Mouse (Mus musculus) intestine, embryonic 14.5 days (tissue): ENCODE results near the gene Cytip. TPM values are rescaled to one million over a fixed set of nuclear protein-coding genes. Genes with fewer than 3 reads are reported as not detected.

Experiments used
- ATAC-seq: fragments of 200-750 bp; cut with Nextera tagmentation; replicated peaks from 2 replicates; pipeline ENCODE4 v1.8.0; 2017; ENCODE audit warnings: low read depth, moderate number of reproducible peaks, moderate TSS enrichment, moderate library complexity; ENCODE audit not compliant: low FRiP score, low TSS enrichment
- DNase-seq: peaks from one replicate; pipeline ENCODE4 v3.0.0-alpha.2; 2018; ENCODE audit warnings: low spot score
- H3K27ac ChIP-seq: fragments of 300-500 bp; sonication (generic); 2 replicates; pipeline ENCODE4 v1.5.1; 2014; ENCODE audit warnings: low read depth, mild to moderate bottlenecking, control low read depth
- H3K27me3 ChIP-seq: fragments of 300-500 bp; sonication (generic); replicated peaks from 2 replicates; pipeline ENCODE4 v1.6.1; 2014; ENCODE audit warnings: low read length, control low read depth; ENCODE audit not compliant: control insufficient read depth, insufficient read depth
- H3K36me3 ChIP-seq: fragments of 300-500 bp; sonication (generic); 2 replicates; pipeline ENCODE4 v1.6.1; 2014; ENCODE audit warnings: low read length, control low read depth; ENCODE audit not compliant: control insufficient read depth, insufficient read depth
- H3K4me1 ChIP-seq: fragments of 300-500 bp; sonication (generic); replicated peaks from 2 replicates; pipeline ENCODE4 v1.6.1; 2014; ENCODE audit warnings: low read length, control low read depth, mixed read lengths; ENCODE audit not compliant: control insufficient read depth, insufficient read depth
- H3K4me2 ChIP-seq: fragments of 300-500 bp; sonication (generic); 2 replicates; pipeline ENCODE4 v1.6.1; 2014; ENCODE audit warnings: low read length
- H3K4me3 ChIP-seq: fragments of 300-500 bp; sonication (generic); 2 replicates; pipeline ENCODE4 v1.5.1; 2014; ENCODE audit warnings: low read depth, low read length, control low read depth, mixed read lengths
- H3K9ac ChIP-seq: fragments of 300-500 bp; sonication (generic); 2 replicates; pipeline ENCODE4 v1.6.1; 2014; ENCODE audit warnings: mild to moderate bottlenecking, low read length
- H3K9me3 ChIP-seq: fragments of 300-500 bp; sonication (generic); 2 replicates; pipeline ENCODE4 v1.6.1; 2016; ENCODE audit warnings: low read length, control low read depth; ENCODE audit not compliant: control insufficient read depth
- WGBS: fragments of 180-500 bp; shearing (Covaris S2); extraction: QIAGEN DNeasy Blood & Tissue Kit; methylation state at CpG from one replicate; pipeline ENCODE4 v1.1.7; 2014; 5-methylcytosine and 5-hydroxymethylcytosine counted together
- polyA plus RNA-seq: library from polyadenylated mRNA; unstranded; fragments of >200 nt; fragmentation: Nextera tagmentation; extraction: Ambion mirVana; gene quantifications from 2 replicates; pipeline ENCODE4 v1.2.1, GENCODE M21; 2014

Cytip gene
- polyA plus RNA-seq, 1 experiment from 2014 or later, result 1.1 TPM

DNA sequence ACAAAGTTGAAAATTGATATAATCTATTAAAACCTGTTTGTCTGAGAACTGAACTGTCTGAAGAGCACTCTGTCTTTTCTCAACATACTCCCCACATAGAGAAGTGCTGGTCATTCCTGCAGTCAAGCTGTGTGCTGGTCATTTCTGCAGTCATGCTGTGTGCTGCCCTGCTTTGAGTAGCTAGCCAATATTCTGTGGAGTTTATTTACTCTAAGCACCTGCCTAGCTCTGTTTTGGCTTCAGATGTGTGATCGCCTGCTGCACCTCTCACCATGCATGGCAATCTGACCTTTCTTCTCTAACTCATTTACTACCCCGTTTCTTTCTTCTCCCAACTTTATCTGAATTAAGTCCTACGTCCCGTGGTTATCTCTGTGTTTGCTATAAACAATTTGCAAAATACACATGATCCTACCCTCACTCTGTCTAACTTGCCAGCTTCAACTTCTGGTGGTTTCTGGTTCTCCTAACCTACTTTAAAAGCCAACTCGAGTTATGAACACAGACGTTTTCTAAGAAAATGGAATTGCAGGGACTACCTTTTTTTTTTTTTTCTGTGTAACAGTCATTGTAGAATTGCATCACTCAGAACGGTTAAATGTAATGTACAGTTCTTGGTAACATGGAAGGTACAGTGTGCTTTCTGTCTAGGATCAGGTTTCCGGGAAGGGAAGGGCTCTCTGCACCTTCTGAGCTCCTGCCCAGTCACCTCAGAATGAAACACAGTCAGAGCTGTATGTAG, 7.9 kb downstream of the Cytip start:
- 66% methylated on average over 8 of the region's 8 CpGs for WGBS
- no peaks in the 10 kb centered on the region for H3K36me3 ChIP-seq
- DNase-seq, result no peak
- no peak overlapping the region for H3K4me2 ChIP-seq
- no peak overlapping the region for H3K9ac ChIP-seq
- H3K4me3 ChIP-seq, result no peak overlapping the region
- ATAC-seq, result no peak
- H3K9me3 ChIP-seq, result no peaks in the 10 kb centered on the region
- H3K27ac ChIP-seq, result no peak overlapping the region
- no peaks in the 10 kb centered on the region for H3K27me3 ChIP-seq
- H3K4me1 ChIP-seq, result no peaks in the 10 kb centered on the region

DNA sequence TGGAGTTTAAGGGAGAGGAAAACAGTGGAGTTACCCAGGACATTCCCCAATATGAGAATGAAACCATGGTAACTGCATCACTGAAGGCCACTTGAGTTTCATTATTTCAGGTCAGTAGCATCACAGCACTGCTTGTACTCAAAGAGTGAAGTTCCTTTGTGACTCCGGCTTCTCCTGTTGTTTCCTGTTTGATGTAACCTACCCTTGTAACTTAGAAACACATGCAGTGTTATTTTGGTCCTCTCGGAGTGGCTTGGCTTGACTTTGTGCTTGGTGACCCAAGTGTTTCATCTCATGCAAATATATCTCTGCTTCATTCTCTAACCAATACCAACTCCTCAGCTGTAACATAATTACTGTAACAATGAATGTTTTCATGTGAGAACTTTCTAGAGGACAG, 11.1 kb downstream of the Cytip start:
- WGBS, result 83% methylated on average over 2 of the region's 2 CpGs
- H3K9me3 ChIP-seq, result no peaks in the 10 kb centered on the region
- H3K9ac ChIP-seq, result no peak overlapping the region
- no peak overlapping the region for H3K4me3 ChIP-seq
- no peak overlapping the region for H3K27ac ChIP-seq
- no peak overlapping the region for H3K4me2 ChIP-seq
- no peaks in the 10 kb centered on the region for H3K4me1 ChIP-seq
- no peaks in the 10 kb centered on the region for H3K36me3 ChIP-seq
- DNase-seq, result no peak
- H3K27me3 ChIP-seq, result no peaks in the 10 kb centered on the region
- no peak for ATAC-seq

DNA sequence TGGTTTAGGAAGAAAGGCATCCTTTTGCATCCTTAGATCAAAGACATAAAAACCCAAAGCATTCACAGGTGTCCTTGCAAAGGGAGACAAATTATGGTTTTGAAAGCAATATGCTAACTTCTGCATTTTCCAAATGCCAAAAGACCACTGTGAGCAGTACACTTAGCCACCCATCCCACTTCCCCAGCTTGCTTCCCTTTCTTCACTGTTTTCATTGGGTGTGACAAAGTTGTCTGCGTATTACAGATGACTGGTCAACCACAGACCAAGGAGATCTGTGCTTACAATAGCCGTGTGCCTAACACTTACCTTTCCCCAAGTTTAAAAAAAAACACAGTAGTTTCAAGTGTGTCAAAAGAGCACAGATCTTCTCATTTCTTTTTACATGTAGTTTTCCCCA, 11.7 kb downstream of the Cytip start:
- Histone ChIP-seq H3K27ac (no peak overlapping the region), H3K4me3 (no peak overlapping the region), H3K9ac (no peak overlapping the region), H3K4me2 (no peak overlapping the region), H3K9me3 (no peaks in the 10 kb centered on the region), H3K4me1 (no peaks in the 10 kb centered on the region), H3K36me3 (no peaks in the 10 kb centered on the region), H3K27me3 (no peaks in the 10 kb centered on the region)
- 83% methylated on average over 2 of the region's 2 CpGs for WGBS
- ATAC-seq (no peak), DNase-seq (no peak)

DNA sequence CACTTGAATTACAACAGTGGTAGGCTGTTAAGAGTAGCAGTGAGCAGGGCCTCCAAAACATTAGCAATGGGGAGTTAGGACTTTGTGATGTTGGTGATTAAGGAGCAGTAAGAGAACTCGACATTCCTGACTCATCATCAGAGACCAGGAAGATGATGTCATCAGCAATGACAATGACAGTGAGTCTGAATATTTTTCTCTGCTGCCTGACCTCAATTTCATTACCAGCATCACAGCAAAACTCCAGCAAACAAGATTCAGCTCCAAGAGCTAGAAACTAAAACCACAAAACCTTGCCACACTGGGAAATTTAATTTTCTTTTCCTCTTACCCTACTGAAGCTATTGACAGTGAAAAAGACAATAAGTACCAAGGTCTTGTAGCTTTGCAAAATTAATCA, 14.6 kb downstream of the Cytip start:
- H3K4me2 ChIP-seq, result no peak overlapping the region
- H3K9me3 ChIP-seq, result no peaks in the 10 kb centered on the region
- H3K27ac ChIP-seq, result no peak overlapping the region
- DNase-seq (no peak), ATAC-seq (no peak)
- H3K4me1 ChIP-seq, result no peaks in the 10 kb centered on the region
- no peak overlapping the region for H3K9ac ChIP-seq
- no peak overlapping the region for H3K4me3 ChIP-seq
- H3K36me3 ChIP-seq, result no peaks in the 10 kb centered on the region
- WGBS, result 73% methylated on average over 1 of the region's 1 CpGs
- H3K27me3 ChIP-seq, result no peaks in the 10 kb centered on the region

DNA sequence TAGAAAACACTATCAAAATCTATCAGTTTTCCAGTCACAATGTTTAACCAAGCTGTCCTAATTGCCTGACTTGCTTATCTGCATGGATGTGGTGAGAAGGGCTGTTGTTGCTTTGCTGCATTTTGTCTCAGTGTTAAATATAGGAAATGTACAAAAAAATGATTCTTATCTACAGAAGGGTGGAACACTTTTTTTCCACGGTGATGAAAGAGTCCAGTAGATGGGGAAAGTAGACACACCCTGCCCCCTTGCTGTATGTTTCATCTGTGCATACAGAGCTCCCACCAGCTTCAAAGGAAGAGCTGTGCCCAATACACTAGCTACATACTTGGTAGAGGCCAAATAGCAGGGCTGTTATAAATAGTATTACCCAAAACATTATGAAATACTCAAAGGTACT, 16.3 kb downstream of the Cytip start:
- Histone ChIP-seq H3K4me1 (no peaks in the 10 kb centered on the region), H3K4me2 (no peak overlapping the region), H3K27me3 (no peaks in the 10 kb centered on the region), H3K4me3 (no peak overlapping the region), H3K36me3 (no peaks in the 10 kb centered on the region), H3K27ac (no peak overlapping the region), H3K9me3 (no peaks in the 10 kb centered on the region), H3K9ac (no peak overlapping the region)
- DNase-seq, result no peak
- WGBS, result 64% methylated on average over 1 of the region's 1 CpGs
- no peak for ATAC-seq

DNA sequence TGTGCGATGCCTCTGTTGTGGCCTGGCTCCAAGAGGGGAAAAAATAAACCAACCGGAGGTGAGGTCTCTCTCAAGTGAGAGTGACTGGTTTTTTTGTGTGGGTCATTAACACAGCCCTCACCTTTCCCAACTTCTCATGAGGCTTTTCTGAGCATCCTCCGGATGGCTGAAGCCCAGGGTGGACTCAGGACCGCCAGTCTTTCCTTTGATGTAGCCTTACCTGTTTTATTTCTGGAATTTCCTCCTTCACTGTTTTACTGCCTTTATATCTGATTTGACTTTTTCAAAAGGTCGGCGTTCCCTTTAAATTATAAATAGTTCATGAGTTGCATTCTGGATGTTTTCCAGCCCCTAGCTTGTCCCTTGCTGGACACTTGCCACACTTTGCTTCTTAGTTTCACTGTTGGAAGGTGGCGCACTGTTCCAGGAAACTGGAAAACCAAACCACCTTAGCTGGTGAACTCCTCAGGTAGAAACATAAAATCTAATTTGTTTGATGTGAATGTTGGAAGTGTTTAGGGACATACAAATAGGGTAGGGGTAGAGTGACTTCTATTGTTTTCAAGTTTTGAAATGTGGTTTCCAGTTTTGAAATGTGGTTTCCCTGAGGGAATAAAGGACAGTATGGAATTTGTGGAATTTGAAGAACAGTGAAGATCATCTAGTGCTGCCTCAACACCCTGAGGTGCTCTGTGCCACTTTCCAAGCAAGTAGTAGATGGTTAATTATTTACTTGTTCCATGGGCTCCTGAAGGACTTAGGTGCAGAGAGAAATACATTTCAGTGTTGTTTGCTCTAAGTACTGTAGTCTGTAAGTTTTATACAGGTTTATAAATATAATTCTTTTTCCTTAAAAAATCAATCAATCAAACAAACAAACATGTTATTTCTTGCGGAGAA, 19.7 kb downstream of the Cytip start:
- no peaks in the 10 kb centered on the region for H3K9me3 ChIP-seq
- no peak overlapping the region for H3K4me2 ChIP-seq
- WGBS, result 77% methylated on average over 8 of the region's 8 CpGs
- no peaks in the 10 kb centered on the region for H3K36me3 ChIP-seq
- no peaks in the 10 kb centered on the region for H3K4me1 ChIP-seq
- H3K4me3 ChIP-seq, result no peak overlapping the region
- DNase-seq (no peak), ATAC-seq (no peak)
- H3K9ac ChIP-seq, result no peak overlapping the region
- no peaks in the 10 kb centered on the region for H3K27me3 ChIP-seq
- H3K27ac ChIP-seq, result no peak overlapping the region

DNA sequence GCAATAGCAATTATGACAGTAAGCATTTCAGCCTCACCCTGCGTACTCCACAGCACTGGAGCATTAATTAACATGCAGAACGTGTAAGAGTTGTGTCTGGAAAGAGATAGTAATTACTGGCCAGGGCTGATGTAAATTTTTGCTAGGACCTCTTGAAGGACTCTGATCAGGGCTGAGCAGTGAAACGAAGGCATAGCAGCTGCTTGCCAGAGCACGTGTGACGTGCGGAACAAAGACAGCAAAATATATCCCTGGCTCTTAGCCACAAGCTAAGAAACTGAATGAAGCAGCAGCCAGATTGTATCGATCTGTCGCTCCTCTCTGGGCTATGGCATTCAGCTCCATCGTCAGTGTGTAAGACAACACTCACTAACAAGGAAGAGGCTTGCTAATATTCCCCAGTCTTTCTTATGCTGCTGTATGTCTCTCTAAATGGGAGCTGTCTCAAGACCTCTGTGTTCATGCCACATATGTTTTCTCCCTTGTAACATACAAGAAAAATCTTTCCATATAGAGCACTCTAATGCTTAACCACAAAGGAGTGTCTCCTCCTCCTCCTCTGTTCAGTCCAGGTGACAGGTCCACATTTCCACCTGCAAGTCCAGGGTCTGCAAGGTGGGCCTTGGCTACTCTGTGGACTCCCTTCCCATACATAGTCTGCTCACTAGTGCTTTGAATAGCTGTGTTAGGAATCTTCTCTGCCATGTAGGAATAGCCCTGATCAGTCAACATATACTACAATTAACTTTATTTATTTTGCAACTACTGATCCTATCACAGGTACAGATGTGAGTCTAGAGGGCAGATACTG, 20.7 kb downstream of the Cytip start:
- Histone ChIP-seq H3K4me1 (no peaks in the 10 kb centered on the region), H3K36me3 (no peaks in the 10 kb centered on the region), H3K27me3 (no peaks in the 10 kb centered on the region), H3K4me2 (no peak overlapping the region), H3K4me3 (no peak overlapping the region), H3K9ac (no peak overlapping the region), H3K27ac (no peak overlapping the region), H3K9me3 (no peaks in the 10 kb centered on the region)
- DNase-seq (no peak), ATAC-seq (no peak)
- WGBS, result 69% methylated on average over 9 of the region's 9 CpGs

DNA sequence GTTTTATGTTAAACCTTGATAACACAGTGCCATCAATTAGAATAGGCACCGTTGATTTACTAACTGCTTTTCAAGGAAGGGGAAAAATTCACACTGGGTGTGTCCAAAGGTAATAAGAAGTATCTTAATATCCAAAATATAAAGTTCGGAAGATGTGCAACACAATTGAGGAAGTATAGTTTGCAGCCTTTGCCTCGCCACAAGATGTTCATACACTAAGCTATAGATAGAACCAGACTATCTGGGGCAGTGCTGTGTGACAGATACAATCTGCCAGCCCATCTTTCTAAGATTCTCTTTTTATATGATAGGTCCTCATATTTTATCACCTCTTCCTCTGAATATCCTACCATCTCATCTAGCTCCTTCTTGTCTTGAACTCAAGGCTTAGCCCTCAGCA, 22.4 kb downstream of the Cytip start:
- H3K4me1 ChIP-seq, result no peaks in the 10 kb centered on the region
- no peak overlapping the region for H3K9ac ChIP-seq
- no peaks in the 10 kb centered on the region for H3K27me3 ChIP-seq
- no peak overlapping the region for H3K27ac ChIP-seq
- ATAC-seq (no peak), DNase-seq (no peak)
- no peaks in the 10 kb centered on the region for H3K9me3 ChIP-seq
- 94% methylated on average over 3 of the region's 3 CpGs for WGBS
- H3K4me3 ChIP-seq, result no peak overlapping the region
- no peaks in the 10 kb centered on the region for H3K36me3 ChIP-seq
- H3K4me2 ChIP-seq, result no peak overlapping the region
